Mouse (Mus musculus) ES-E14 (cell line): Measurements from ENCODE around the gene Itpr2. TPM values are rescaled to one million over a fixed set of nuclear protein-coding genes. Genes with fewer than 3 reads are reported as not detected.

Experiments used
- DNase-seq: peaks from one replicate; pipeline ENCODE4 v3.0.0-alpha.2; 2013; ENCODE audit warnings: low read depth, low spot score
- H3K27ac ChIP-seq: 2 replicates; pipeline ENCODE4 v1.5.1; 2012; ENCODE audit warnings: low read depth, mild to moderate bottlenecking, low read length, moderate library complexity, mixed read lengths; ENCODE audit not compliant: poor library complexity, insufficient read depth, severe bottlenecking
- H3K36me3 ChIP-seq: 2 replicates; pipeline ENCODE4 v1.6.1; 2012; ENCODE audit warnings: mild to moderate bottlenecking, low read length, moderate library complexity, mixed read lengths; ENCODE audit not compliant: control insufficient read depth, poor library complexity, insufficient read depth, severe bottlenecking
- H3K4me1 ChIP-seq, 2 experiments: fragments of 150-350 bp in 1 of 2; sonication (generic) in 1 of 2; 2 replicates each; pipeline ENCODE4 v1.6.1; 2012; ENCODE audit warnings: low read length in 2 of 2, mild to moderate bottlenecking in 1 of 2, mixed read lengths in 1 of 2; ENCODE audit not compliant: control insufficient read depth in 2 of 2, insufficient read depth in 2 of 2, poor library complexity in 1 of 2
- H3K4me3 ChIP-seq, 2 experiments: fragments of 150-350 bp in 1 of 2; sonication (generic) in 1 of 2; 2 replicates each; pipeline ENCODE4 v1.5.1; 2012; ENCODE audit warnings: low read length in 2 of 2, low read depth in 1 of 2, mild to moderate bottlenecking in 1 of 2, mixed read lengths in 1 of 2; ENCODE audit not compliant: insufficient read depth in 1 of 2, poor library complexity in 1 of 2, severe bottlenecking in 1 of 2
- H3K9ac ChIP-seq: 2 replicates; pipeline ENCODE4 v1.6.1; 2012; ENCODE audit warnings: low read depth, mild to moderate bottlenecking, low read length, mixed read lengths; ENCODE audit not compliant: poor library complexity, insufficient read depth, severe bottlenecking
- H3K9me3 ChIP-seq: fragments of 150-350 bp; sonication (generic); 2 replicates; pipeline ENCODE4 v1.6.1; 2012; ENCODE audit warnings: low read depth, mild to moderate bottlenecking, low read length; ENCODE audit not compliant: control insufficient read depth, insufficient read depth
- CHD2 ChIP-seq: IDR thresholded peaks from 2 replicates; pipeline ENCODE4 v1.6.1; 2014; ENCODE audit warnings: mild to moderate bottlenecking, low read depth, low read length, inconsistent platforms
- HCFC1 ChIP-seq: IDR thresholded peaks from 2 replicates; pipeline ENCODE4 v1.6.1; 2012; ENCODE audit warnings: low read length, inconsistent platforms, borderline replicate concordance; ENCODE audit not compliant: insufficient read depth
- MAFK ChIP-seq: IDR thresholded peaks from 2 replicates; pipeline ENCODE4 v1.6.1; 2014; ENCODE audit warnings: mild to moderate bottlenecking, low read depth, low read length, inconsistent platforms; ENCODE audit not compliant: insufficient read depth
- ZC3H11A ChIP-seq: IDR thresholded peaks from 2 replicates; pipeline ENCODE4 v1.6.1; 2012; ENCODE audit warnings: low read depth, mild to moderate bottlenecking, inconsistent platforms, low read length, borderline replicate concordance
- ZNF384 ChIP-seq: IDR thresholded peaks from 2 replicates; pipeline ENCODE4 v1.6.1; 2012; ENCODE audit warnings: low read depth, low read length, inconsistent platforms
- in situ Hi-C, 2 experiments: fragments of 600-800 bp; cut with MboI; formaldehyde crosslinking; loops; one replicate each; pipeline ENCODE4 v1.15.1; 2025; ENCODE audit warnings: low sequenced_read_pairs in 2 of 2, inconsistent platforms in 1 of 2; ENCODE audit not compliant: unreplicated experiment in 2 of 2
- total RNA-seq: library from RNA; depleted of rRNA; stranded (reverse); fragments of 300-350 nt; gene quantifications from 2 replicates; pipeline ENCODE4 v1.2.3, GENCODE M21; 2012

Gene Itpr2
- total RNA-seq, 1 experiment = 1.5 TPM

DNA sequence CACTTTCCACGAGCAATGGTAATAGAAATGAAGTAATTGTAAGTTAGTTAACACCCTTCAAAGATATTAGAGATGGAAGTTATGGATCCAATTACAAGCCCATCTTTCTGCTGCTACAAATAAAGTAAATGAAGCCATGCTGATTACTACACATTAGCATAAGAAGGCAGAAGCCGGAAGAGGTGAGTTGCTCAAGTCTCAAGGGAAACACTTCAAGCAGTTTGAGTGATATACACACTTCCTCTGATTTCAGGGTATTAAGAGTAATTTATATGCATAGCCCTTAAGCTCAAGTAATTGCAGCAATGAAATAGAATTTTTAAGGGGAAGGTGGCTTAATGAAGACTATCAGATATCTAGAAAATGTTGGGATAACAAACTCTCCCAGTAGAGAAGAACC lies 286.7 kb downstream of the Itpr2 start:
- in situ Hi-C loops = no loop called here
- TF ChIP-seq CHD2 = no peak
- TF ChIP-seq HCFC1 = no peak
- TF ChIP-seq ZC3H11A = no peak
- no peak for TF ChIP-seq MAFK
- TF ChIP-seq ZNF384 = no peak
- no peaks in the 10 kb centered on the region; a peak in 1 of 4 replicates for H3K4me1 ChIP-seq
- no peak overlapping the region for H3K9ac ChIP-seq
- no peak overlapping the region for H3K27ac ChIP-seq
- H3K9me3 ChIP-seq = no peaks in the 10 kb centered on the region
- peak; percentile 3 for DNase-seq
- H3K36me3 ChIP-seq = no peaks in the 10 kb centered on the region
- no peak overlapping the region for H3K4me3 ChIP-seq

DNA sequence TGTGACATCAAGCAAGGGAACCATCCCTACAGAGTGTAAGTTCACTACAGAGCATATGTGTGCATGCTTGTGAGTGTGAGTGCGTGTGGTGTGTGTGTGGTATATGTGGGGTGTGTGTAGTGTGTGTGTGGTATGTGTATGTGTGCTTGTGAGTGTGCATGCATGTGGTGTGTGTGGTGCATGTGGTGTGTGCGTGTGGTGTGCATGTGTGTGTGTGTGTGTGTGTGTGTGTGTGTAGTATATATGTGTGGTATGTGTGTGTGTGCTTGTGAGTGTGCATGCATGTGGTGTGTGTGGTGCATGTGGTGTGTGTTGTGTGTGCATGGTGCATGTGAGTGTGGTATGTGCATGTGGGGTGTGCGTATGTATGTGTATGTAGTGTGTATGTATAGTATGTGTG lies 289.7 kb downstream of the Itpr2 start:
- in situ Hi-C loops = no loop called here
- H3K36me3 ChIP-seq = no peaks in the 10 kb centered on the region
- H3K9me3 ChIP-seq = no peaks in the 10 kb centered on the region
- TF ChIP-seq MAFK = no peak
- TF ChIP-seq HCFC1 = no peak
- TF ChIP-seq ZC3H11A = no peak
- TF ChIP-seq CHD2 = no peak
- TF ChIP-seq ZNF384 = no peak
- no peaks in the 10 kb centered on the region; a peak in 1 of 4 replicates for H3K4me1 ChIP-seq
- H3K9ac ChIP-seq = no peak overlapping the region
- DNase-seq = no peak
- H3K27ac ChIP-seq = no peak overlapping the region
- no peak overlapping the region for H3K4me3 ChIP-seq

- Histone ChIP-seq H3K36me3 (no peaks in the 10 kb centered on the region), H3K27ac (no peak overlapping the region), H3K4me3 (no peak overlapping the region), H3K9ac (no peak overlapping the region), H3K4me1 (no peaks in the 10 kb centered on the region; a peak in 1 of 4 replicates), H3K9me3 (no peaks in the 10 kb centered on the region)
- in situ Hi-C loops = no loop called here
- no peak for DNase-seq
- TF ChIP-seq HCFC1 (no peak), MAFK (no peak), ZNF384 (no peak), ZC3H11A (no peak), CHD2 (no peak)
Measured at GRCm38 (mm10) chr6:146211233-146211632, 290.8 kb downstream of the Itpr2 start.

GRCm38 (mm10) chr6:146208983-146209382 lies 293.0 kb downstream of the Itpr2 start:
- Histone ChIP-seq H3K27ac (no peak overlapping the region), H3K4me3 (no peak overlapping the region), H3K4me1 (no peaks in the 10 kb centered on the region), H3K9ac (no peak overlapping the region), H3K9me3 (no peaks in the 10 kb centered on the region), H3K36me3 (no peaks in the 10 kb centered on the region)
- DNase-seq = no peak
- in situ Hi-C loops = no loop called here
- no peak for TF ChIP-seq ZC3H11A
- no peak for TF ChIP-seq CHD2
- TF ChIP-seq HCFC1 = no peak
- no peak for TF ChIP-seq ZNF384
- no peak for TF ChIP-seq MAFK
